Mouse (Mus musculus) heart, postnatal 0 days (tissue): Measurements from ENCODE around the gene Nrcam. TPM values are rescaled to one million over a fixed set of nuclear protein-coding genes. Genes with fewer than 3 reads are reported as not detected.
A peak's percentile ranks its signal among the peaks of the same experiment; 100 is the strongest.

Source experiments
- ATAC-seq: fragments of 200-750 bp; cut with Nextera tagmentation; 2 replicates; pipeline ENCODE4 v1.8.0; 2017; ENCODE audit warnings: low read depth, moderate number of reproducible peaks, moderate library complexity; ENCODE audit not compliant: insufficient read depth
- DNase-seq: peaks from one replicate; pipeline ENCODE4 v3.0.0-alpha.2; 2016; ENCODE audit warnings: low spot score
- H3K27ac ChIP-seq: fragments of 300-500 bp; sonication (generic); 2 replicates; pipeline ENCODE4 v1.5.1; 2014; ENCODE audit warnings: low read depth, mild to moderate bottlenecking
- H3K27me3 ChIP-seq: fragments of 300-500 bp; sonication (generic); 2 replicates; pipeline ENCODE4 v1.6.1; 2014; ENCODE audit warnings: low read length, mixed read lengths; ENCODE audit not compliant: control insufficient read depth, insufficient read depth
- H3K36me3 ChIP-seq: fragments of 300-500 bp; sonication (generic); replicated peaks from 2 replicates; pipeline ENCODE4 v1.6.1; 2014; ENCODE audit warnings: low read length, mixed read lengths; ENCODE audit not compliant: control insufficient read depth, insufficient read depth
- H3K4me1 ChIP-seq: fragments of 300-500 bp; sonication (generic); 2 replicates; pipeline ENCODE4 v1.6.1; 2014; ENCODE audit warnings: antibody characterized with exemption; ENCODE audit not compliant: control insufficient read depth, insufficient read depth
- H3K4me2 ChIP-seq: fragments of 300-500 bp; sonication (generic); 2 replicates; pipeline ENCODE4 v1.6.1; 2014; ENCODE audit warnings: low read depth, mild to moderate bottlenecking, low read length, moderate library complexity
- H3K4me3 ChIP-seq: fragments of 300-500 bp; sonication (generic); 2 replicates; pipeline ENCODE4 v1.5.1; 2014; ENCODE audit warnings: low read depth, low read length
- H3K9ac ChIP-seq: fragments of 300-500 bp; sonication (generic); replicated peaks from 2 replicates; pipeline ENCODE4 v1.6.1; 2014; ENCODE audit warnings: low read depth, low read length, mixed read lengths
- H3K9me3 ChIP-seq: fragments of 300-500 bp; sonication (generic); replicated peaks from 2 replicates; pipeline ENCODE4 v1.6.1; 2016; ENCODE audit warnings: low read length; ENCODE audit not compliant: control insufficient read depth
- CTCF ChIP-seq: IDR thresholded peaks from 2 replicates; pipeline ENCODE4 v1.5.1; 2016; ENCODE audit warnings: antibody characterized with exemption, control low read depth, low read depth
- EP300 ChIP-seq: IDR thresholded peaks from 2 replicates; pipeline ENCODE4 v1.6.1; 2016; ENCODE audit warnings: antibody characterized with exemption, low read depth
- WGBS: fragments of 180-500 bp; shearing (Covaris S2); extraction: QIAGEN DNeasy Blood & Tissue Kit; methylation state at CpG from one replicate; pipeline ENCODE4 v1.1.7; 2014; 5-methylcytosine and 5-hydroxymethylcytosine counted together
- polyA plus RNA-seq: library from polyadenylated mRNA; unstranded; fragments of >200 nt; fragmentation: Nextera tagmentation; extraction: Ambion mirVana; gene quantifications from 2 replicates; pipeline ENCODE4 v1.2.1, GENCODE M21; 2015
- total RNA-seq: library from RNA; depleted of rRNA; stranded (reverse); fragments of >200 nt; gene quantifications from 2 replicates; pipeline ENCODE4 v1.2.3, GENCODE M21; 2014; ENCODE audit warnings: low replicate concordance

Nrcam gene
- total and polyA plus RNA-seq, 2 experiments from 2014 or later = 0.20 to 5.0 TPM

DNA sequence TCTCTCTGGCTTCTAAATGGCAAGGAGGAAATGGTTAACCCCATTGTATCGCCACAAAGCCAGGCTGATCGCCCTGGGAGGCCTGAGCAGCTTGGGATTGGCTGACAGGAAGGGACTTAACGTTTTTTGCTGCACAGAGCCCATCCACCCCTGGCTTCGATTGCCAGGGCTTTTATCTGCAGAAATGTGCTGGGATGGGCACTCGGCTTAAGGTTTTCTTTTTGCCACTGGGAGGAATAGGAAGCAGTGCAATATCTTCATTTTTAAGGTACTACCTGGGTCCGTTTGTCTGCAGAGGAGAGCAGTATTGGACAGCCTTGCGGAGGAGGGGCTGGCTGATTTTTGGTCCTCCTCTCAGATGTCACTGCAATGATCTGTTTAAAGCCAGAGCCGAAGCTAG lies 110.2 kb downstream of the Nrcam start:
- ATAC-seq = no peak
- H3K4me1 ChIP-seq = no peaks in the 10 kb centered on the region
- H3K36me3 ChIP-seq = no peaks in the 10 kb centered on the region
- H3K4me2 ChIP-seq = no peak overlapping the region
- 9% methylated on average over 8 of the region's 8 CpGs for WGBS
- H3K4me3 ChIP-seq = no peak overlapping the region
- H3K27me3 ChIP-seq = no peaks in the 10 kb centered on the region
- no peak for DNase-seq
- H3K9me3 ChIP-seq = no peaks in the 10 kb centered on the region
- TF ChIP-seq CTCF = no peak
- no peak for TF ChIP-seq EP300
- H3K27ac ChIP-seq = no peak overlapping the region
- H3K9ac ChIP-seq = no peak overlapping the region

DNA sequence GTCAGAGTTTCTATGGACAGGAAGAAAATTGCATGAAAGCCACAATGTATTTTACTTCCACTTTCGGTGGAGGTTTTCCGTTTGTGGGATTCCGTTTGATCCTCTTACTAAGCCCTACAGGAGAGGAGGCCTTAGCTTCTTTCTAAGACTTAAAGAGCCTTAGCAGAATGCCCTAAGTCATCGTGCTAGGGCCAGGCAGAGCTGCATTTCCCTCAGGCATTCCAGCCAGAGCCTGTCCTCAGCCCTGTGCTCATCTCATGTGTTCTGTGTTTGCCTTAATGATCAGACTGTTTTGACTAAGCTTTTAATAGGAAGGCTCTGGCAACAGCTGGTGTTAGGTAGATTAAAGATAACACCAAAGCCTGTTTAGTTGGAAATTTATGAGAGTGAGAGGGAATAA lies 111.5 kb downstream of the Nrcam start:
- H3K4me1 ChIP-seq = no peaks in the 10 kb centered on the region
- H3K9ac ChIP-seq = no peak overlapping the region
- no peaks in the 10 kb centered on the region for H3K36me3 ChIP-seq
- no peak for TF ChIP-seq CTCF
- no peak for TF ChIP-seq EP300
- ATAC-seq (no peak), DNase-seq (no peak)
- no peak overlapping the region for H3K4me3 ChIP-seq
- H3K9me3 ChIP-seq = no peaks in the 10 kb centered on the region
- H3K27me3 ChIP-seq = no peaks in the 10 kb centered on the region
- H3K4me2 ChIP-seq = no peak overlapping the region
- 54% methylated on average over 4 of the region's 4 CpGs for WGBS
- no peak overlapping the region for H3K27ac ChIP-seq

DNA sequence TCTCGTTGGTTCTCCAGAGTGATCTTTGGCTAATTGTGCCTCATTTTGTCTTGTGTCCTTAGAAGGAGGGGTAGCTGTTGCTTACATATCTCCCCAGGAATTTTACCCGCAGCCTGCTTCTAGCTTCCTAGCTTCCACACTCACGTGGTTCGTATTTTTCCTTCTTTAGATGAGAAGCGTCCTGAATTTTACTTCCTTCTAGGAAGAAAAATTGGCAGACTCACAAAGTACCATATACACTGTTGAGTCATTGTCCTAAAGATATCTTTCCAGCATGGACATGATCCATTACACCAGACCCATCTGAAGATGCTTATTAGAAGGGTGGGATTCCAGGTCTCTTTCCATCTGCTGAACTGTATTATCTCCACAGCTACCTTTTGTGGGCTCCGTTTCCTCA lies 122.2 kb downstream of the Nrcam start:
- H3K4me3 ChIP-seq = no peak overlapping the region
- H3K27me3 ChIP-seq = no peaks in the 10 kb centered on the region
- DNase-seq = no peak
- no peaks in the 10 kb centered on the region for H3K4me1 ChIP-seq
- no peak for ATAC-seq
- no peak for TF ChIP-seq CTCF
- TF ChIP-seq EP300 = no peak
- no peaks in the 10 kb centered on the region for H3K36me3 ChIP-seq
- no peak overlapping the region for H3K4me2 ChIP-seq
- H3K27ac ChIP-seq = no peak overlapping the region
- H3K9me3 ChIP-seq = no peaks in the 10 kb centered on the region
- 56% methylated on average over 6 of the region's 6 CpGs for WGBS
- no peak overlapping the region for H3K9ac ChIP-seq

DNA sequence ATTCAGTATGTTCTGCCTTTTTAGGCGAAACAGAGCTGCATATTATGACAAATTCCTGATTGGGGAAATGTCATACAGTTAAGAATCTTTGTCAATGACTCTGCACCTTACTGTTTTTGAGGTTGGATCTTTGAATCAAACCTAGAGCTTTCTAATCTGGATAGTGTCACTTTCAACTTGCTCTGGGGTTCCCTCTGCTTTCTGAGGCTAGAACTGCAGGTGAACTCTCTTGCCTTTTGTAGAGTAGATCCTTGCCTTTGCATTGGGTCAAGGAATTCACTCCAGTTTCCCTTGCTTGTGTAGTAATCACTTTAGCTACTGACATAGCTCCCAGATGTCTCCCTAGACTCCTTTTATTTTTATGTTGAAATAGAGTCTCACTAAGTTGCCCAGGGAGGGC lies 123.1 kb downstream of the Nrcam start:
- H3K9ac ChIP-seq = no peak overlapping the region
- H3K4me1 ChIP-seq = no peaks in the 10 kb centered on the region
- H3K27ac ChIP-seq = no peak overlapping the region
- no peak for DNase-seq
- no peaks in the 10 kb centered on the region for H3K27me3 ChIP-seq
- H3K9me3 ChIP-seq = no peaks in the 10 kb centered on the region
- TF ChIP-seq CTCF (peak; percentile 17), EP300 (no peak)
- 31% methylated on average over 1 of the region's 1 CpGs for WGBS
- no peaks in the 10 kb centered on the region for H3K36me3 ChIP-seq
- H3K4me3 ChIP-seq = no peak overlapping the region
- ATAC-seq = no peak
- H3K4me2 ChIP-seq = no peak overlapping the region

DNA sequence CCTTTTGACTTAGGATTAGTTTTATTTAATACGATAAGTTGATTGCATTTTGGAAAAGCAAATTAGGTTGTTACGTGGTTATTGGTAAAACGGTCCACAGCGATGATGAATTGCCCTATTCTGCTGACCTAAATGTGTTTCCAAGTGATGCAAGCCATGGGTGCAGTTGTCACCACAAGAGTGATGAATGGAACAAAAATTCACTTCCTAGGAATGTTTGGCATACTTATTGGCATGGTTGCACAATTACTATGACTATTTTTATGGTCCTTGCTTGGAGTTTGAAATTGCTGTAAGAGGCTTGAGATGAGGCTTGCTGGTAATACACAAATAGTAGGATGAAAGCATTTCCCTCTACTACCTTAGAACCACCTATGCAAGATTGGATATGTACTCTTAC lies 125.1 kb downstream of the Nrcam start:
- WGBS = 88% methylated on average over 4 of the region's 4 CpGs
- H3K9ac ChIP-seq = no peak overlapping the region
- no peak overlapping the region for H3K27ac ChIP-seq
- H3K27me3 ChIP-seq = no peaks in the 10 kb centered on the region
- ATAC-seq (no peak), DNase-seq (no peak)
- H3K36me3 ChIP-seq = no peaks in the 10 kb centered on the region
- no peaks in the 10 kb centered on the region for H3K4me1 ChIP-seq
- H3K4me3 ChIP-seq = no peak overlapping the region
- no peak overlapping the region for H3K4me2 ChIP-seq
- no peak for TF ChIP-seq CTCF
- no peak for TF ChIP-seq EP300
- H3K9me3 ChIP-seq = no peaks in the 10 kb centered on the region

DNA sequence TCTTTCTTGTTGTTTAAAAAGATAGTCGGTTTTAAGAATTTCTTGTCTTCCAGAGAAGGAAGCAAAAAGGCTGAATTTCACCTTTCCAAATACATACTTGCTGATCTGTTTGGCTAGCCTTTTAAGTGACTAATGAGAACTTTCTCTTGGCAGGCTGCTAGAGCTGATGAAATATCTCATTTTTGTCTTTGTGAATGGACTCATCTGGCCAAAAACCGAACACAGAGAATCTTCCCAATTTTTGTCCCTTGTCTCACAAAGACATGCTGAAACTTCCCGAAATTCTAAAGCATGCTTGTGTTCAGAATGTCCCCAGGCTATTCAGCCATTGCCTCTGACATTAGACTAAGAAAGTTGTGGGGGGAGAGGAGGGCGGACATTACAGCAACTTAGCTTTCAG lies 129.3 kb downstream of the Nrcam start:
- Histone ChIP-seq H3K27ac (no peak overlapping the region), H3K4me3 (no peak overlapping the region), H3K9ac (no peak overlapping the region), H3K4me2 (no peak overlapping the region), H3K9me3 (no peaks in the 10 kb centered on the region), H3K27me3 (no peaks in the 10 kb centered on the region), H3K36me3 (no peaks in the 10 kb centered on the region), H3K4me1 (no peaks in the 10 kb centered on the region)
- 56% methylated on average over 4 of the region's 4 CpGs for WGBS
- TF ChIP-seq EP300 = no peak
- TF ChIP-seq CTCF = no peak
- ATAC-seq (no peak), DNase-seq (no peak)
